Mouse (Mus musculus) stomach, postnatal 0 days (tissue): ENCODE data around the gene Rab13. TPM values are rescaled to one million over a fixed set of nuclear protein-coding genes. Genes with fewer than 3 reads are reported as not detected.

Source experiments
- ATAC-seq: fragments of 200-750 bp; cut with Nextera tagmentation; 2 replicates; pipeline ENCODE4 v1.8.0; 2017; ENCODE audit not compliant: low FRiP score, low TSS enrichment
- DNase-seq: peaks from one replicate; pipeline ENCODE4 v3.0.0-alpha.2; 2016; ENCODE audit warnings: low spot score
- H3K27ac ChIP-seq: fragments of 300-500 bp; sonication (generic); replicated peaks from 2 replicates; pipeline ENCODE4 v1.5.1; 2014; ENCODE audit warnings: mild to moderate bottlenecking, control low read depth
- H3K27me3 ChIP-seq: fragments of 300-500 bp; sonication (generic); 2 replicates; pipeline ENCODE4 v1.6.1; 2014; ENCODE audit warnings: low read length; ENCODE audit not compliant: control insufficient read depth, insufficient read depth
- H3K36me3 ChIP-seq: fragments of 300-500 bp; sonication (generic); 2 replicates; pipeline ENCODE4 v1.6.1; 2014; ENCODE audit warnings: low read length, mixed read lengths; ENCODE audit not compliant: control insufficient read depth, insufficient read depth
- H3K4me1 ChIP-seq: fragments of 300-500 bp; sonication (generic); replicated peaks from 2 replicates; pipeline ENCODE4 v1.6.1; 2014; ENCODE audit warnings: antibody characterized with exemption; ENCODE audit not compliant: control insufficient read depth, insufficient read depth
- H3K4me2 ChIP-seq: fragments of 300-500 bp; sonication (generic); replicated peaks from 2 replicates; pipeline ENCODE4 v1.6.1; 2014; ENCODE audit warnings: low read depth, mild to moderate bottlenecking, control low read depth, moderate library complexity
- H3K4me3 ChIP-seq: fragments of 300-500 bp; sonication (generic); 2 replicates; pipeline ENCODE4 v1.5.1; 2014; ENCODE audit warnings: low read depth, low read length, control low read depth
- H3K9ac ChIP-seq: fragments of 300-500 bp; sonication (generic); 2 replicates; pipeline ENCODE4 v1.6.1; 2014; ENCODE audit warnings: mild to moderate bottlenecking, low read length, control low read depth, mixed read lengths
- H3K9me3 ChIP-seq: fragments of 300-500 bp; sonication (generic); 2 replicates; pipeline ENCODE4 v1.6.1; 2016; ENCODE audit warnings: low read length; ENCODE audit not compliant: control insufficient read depth
- CTCF ChIP-seq: IDR thresholded peaks from 2 replicates; pipeline ENCODE4 v1.5.1; 2016; ENCODE audit warnings: antibody characterized with exemption, low read depth, mild to moderate bottlenecking, moderate library complexity
- EP300 ChIP-seq: optimal IDR thresholded peaks from 2 replicates; pipeline ENCODE3; 2016; ENCODE audit warnings: antibody characterized with exemption
- WGBS: fragments of 180-500 bp; shearing (Covaris S2); extraction: QIAGEN DNeasy Blood & Tissue Kit; methylation state at CpG from one replicate; pipeline ENCODE4 v1.1.7; 2014; 5-methylcytosine and 5-hydroxymethylcytosine counted together
- polyA plus RNA-seq: library from polyadenylated mRNA; unstranded; fragments of >200 nt; fragmentation: Nextera tagmentation; extraction: Ambion mirVana; gene quantifications from 2 replicates; pipeline ENCODE4 v1.2.1, GENCODE M21; 2015

Gene Rab13
- polyA plus RNA-seq, 1 experiment from 2014 or later = 17.8 TPM

DNA sequence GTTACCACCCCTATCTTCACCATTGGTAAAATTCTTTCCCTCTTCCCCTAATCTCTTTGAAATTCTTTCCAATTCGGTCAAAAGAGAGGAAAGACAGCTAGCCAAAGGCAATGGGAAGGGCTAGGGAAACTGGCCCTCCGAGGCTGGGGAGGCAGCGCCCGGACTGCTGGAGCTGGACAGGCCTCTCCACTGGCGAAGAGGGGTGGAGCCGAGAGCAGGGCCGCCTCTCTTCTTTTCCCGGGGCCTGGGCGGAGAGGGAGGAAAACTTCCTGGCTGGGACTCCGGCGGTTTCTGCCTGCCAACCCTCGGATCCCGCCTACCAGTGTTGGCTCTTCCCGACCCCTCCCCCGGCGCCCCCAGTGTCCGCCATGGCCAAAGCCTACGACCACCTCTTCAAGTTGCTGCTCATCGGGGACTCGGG lies 7.0 kb downstream of the Rab13 start:
- H3K9ac ChIP-seq = peak overlapping the region; percentile 74
- TF ChIP-seq EP300 (no peak), CTCF (no peak)
- H3K27ac ChIP-seq = peak overlapping the region; percentile 88
- H3K36me3 ChIP-seq = no peaks in the 10 kb centered on the region
- DNase-seq (peak; percentile 84), ATAC-seq (peak; percentile 86)
- H3K4me2 ChIP-seq = peak overlapping the region; percentile 78
- H3K4me3 ChIP-seq = peak overlapping the region; percentile 54
- no peaks in the 10 kb centered on the region for H3K9me3 ChIP-seq
- 0% methylated on average over 19 of the region's 20 CpGs for WGBS
- no peaks in the 10 kb centered on the region for H3K27me3 ChIP-seq
- no peaks in the 10 kb centered on the region for H3K4me1 ChIP-seq

DNA sequence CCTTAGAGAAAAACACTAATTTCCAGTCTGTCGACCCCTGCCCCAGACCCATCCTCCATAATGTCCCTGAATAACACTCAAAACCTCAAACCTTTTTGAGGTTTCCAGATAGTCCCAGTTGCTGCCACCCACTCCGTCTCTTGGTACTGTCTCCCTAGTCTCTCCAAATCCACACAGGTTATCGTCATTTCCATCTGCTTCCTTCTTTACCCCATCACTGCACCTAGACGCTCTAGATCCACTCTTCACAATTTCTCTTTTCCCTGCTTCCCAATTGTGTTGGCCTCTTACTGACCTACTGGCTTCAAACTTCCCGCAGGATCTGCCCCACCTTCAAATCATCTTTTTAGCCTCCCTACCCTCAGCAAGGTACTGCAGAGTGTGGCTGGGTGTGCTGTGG lies 7.6 kb downstream of the Rab13 start:
- 13% methylated on average over 5 of the region's 5 CpGs for WGBS
- Histone ChIP-seq H3K4me3 (peak overlapping the region; percentile 54), H3K9me3 (no peaks in the 10 kb centered on the region), H3K27ac (peak overlapping the region; percentile 13; the same call in 1 of the 2 replicates), H3K36me3 (no peaks in the 10 kb centered on the region), H3K4me2 (peak overlapping the region; percentile 78), H3K27me3 (no peaks in the 10 kb centered on the region), H3K4me1 (no peaks in the 10 kb centered on the region), H3K9ac (peak overlapping the region; percentile 74)
- no peak for TF ChIP-seq CTCF
- TF ChIP-seq EP300 = no peak
- no peak for DNase-seq
- no peak for ATAC-seq

- no peak overlapping the region for H3K4me2 ChIP-seq
- ATAC-seq = no peak
- H3K9me3 ChIP-seq = no peaks in the 10 kb centered on the region
- TF ChIP-seq EP300 (no peak), CTCF (no peak)
- H3K27ac ChIP-seq = no peak overlapping the region
- DNase-seq = no peak
- no peaks in the 10 kb centered on the region for H3K36me3 ChIP-seq
- no peaks in the 10 kb centered on the region for H3K27me3 ChIP-seq
- H3K9ac ChIP-seq = no peak overlapping the region
- no peaks in the 10 kb centered on the region for H3K4me1 ChIP-seq
- 85% methylated on average over 4 of the region's 4 CpGs for WGBS
- H3K4me3 ChIP-seq = no peak overlapping the region
Measured at GRCm38 (mm10) chr3:90222455-90222854, 9.0 kb downstream of the Rab13 start.

DNA sequence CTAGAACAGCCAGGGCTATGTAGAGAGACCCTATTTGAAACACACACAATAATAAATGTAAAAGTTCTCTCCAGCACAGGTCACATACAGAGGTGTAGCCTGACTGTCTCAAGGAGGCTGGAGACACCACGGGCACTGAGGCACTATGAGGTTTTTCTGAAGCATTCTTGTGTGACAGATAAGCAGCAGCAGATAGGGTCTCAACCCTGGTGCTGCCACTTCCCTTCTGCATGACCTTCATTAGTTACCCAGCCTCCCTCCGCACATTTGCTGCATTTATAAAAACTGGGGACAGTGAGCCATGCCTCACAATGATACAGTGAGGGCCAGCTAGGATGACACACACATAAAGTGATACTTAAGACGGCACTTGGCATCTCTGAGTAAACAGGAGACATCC lies 9.4 kb downstream of the Rab13 start:
- Histone ChIP-seq H3K4me1 (no peaks in the 10 kb centered on the region), H3K4me2 (no peak overlapping the region), H3K9me3 (no peaks in the 10 kb centered on the region), H3K27ac (no peak overlapping the region), H3K4me3 (no peak overlapping the region), H3K27me3 (no peaks in the 10 kb centered on the region), H3K36me3 (no peaks in the 10 kb centered on the region), H3K9ac (no peak overlapping the region)
- 72% methylated on average over 3 of the region's 3 CpGs for WGBS
- ATAC-seq = no peak
- TF ChIP-seq EP300 (no peak), CTCF (no peak)
- DNase-seq = no peak

DNA sequence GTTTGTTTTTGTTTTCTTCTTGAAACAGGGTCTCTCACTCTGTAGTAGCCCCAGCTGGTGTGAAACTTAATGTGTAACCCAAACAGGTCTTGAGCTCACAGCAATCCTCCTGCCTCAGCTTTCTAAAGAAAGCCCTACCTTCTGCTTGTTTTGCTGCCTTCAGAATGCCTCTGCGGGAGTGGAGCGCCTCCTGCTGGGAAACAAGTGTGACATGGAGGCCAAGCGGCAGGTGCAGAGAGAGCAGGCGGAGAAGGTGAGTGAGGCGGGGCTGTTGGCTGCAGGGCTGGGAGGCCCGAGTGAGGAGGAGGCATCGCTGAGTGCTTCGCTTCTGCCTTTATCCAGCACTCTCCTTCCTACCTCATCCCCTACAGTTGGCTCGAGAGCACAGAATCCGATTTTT lies 10.8 kb downstream of the Rab13 start:
- TF ChIP-seq EP300 = no peak
- TF ChIP-seq CTCF = peak; percentile 34; the same call in 1 of the 2 replicates
- ATAC-seq (no peak), DNase-seq (no peak)
- Histone ChIP-seq H3K27ac (no peak overlapping the region), H3K9ac (no peak overlapping the region), H3K4me3 (no peak overlapping the region), H3K27me3 (no peaks in the 10 kb centered on the region), H3K9me3 (no peaks in the 10 kb centered on the region), H3K4me2 (no peak overlapping the region), H3K4me1 (no peaks in the 10 kb centered on the region), H3K36me3 (no peaks in the 10 kb centered on the region)
- 77% methylated on average over 10 of the region's 10 CpGs for WGBS

GRCm38 (mm10) chr3:90231075-90231474 lies 17.6 kb downstream of the Rab13 start:
- no peak for ATAC-seq
- TF ChIP-seq EP300 = no peak
- no peak for TF ChIP-seq CTCF
- H3K27ac ChIP-seq = peak overlapping the region; percentile 93; the same call in 1 of the 2 replicates
- DNase-seq = no peak
- peak overlapping the region; percentile 63 for H3K4me2 ChIP-seq
- peak overlapping the region; percentile 77 for H3K4me3 ChIP-seq
- no peaks in the 10 kb centered on the region for H3K4me1 ChIP-seq
- 0 out of 2 replicates have a peak overlapping the region, but pooled peaks have one; percentile 23 for H3K9ac ChIP-seq
- 13% methylated on average over 8 of the region's 8 CpGs for WGBS
- peaks cover 9% of the 10 kb centered on the region for H3K36me3 ChIP-seq
- no peaks in the 10 kb centered on the region for H3K9me3 ChIP-seq
- no peaks in the 10 kb centered on the region for H3K27me3 ChIP-seq
